Mouse (Mus musculus) small intestine, adult 2 months (tissue): ENCODE measurements around the gene Sertad2. TPM values are rescaled to one million over a fixed set of nuclear protein-coding genes. Genes with fewer than 3 reads are reported as not detected.

Experiments used
- H3K27ac ChIP-seq: fragments of 200-500 bp; 2 replicates; pipeline ENCODE4 v1.5.1; 2012; ENCODE audit warnings: low read depth, low read length, control low read depth, inconsistent platforms; ENCODE audit not compliant: insufficient read depth
- H3K27me3 ChIP-seq: fragments of 200-500 bp; 2 replicates; pipeline ENCODE4 v1.6.1; 2012; ENCODE audit warnings: mild to moderate bottlenecking, moderate library complexity, low read length, inconsistent platforms; ENCODE audit not compliant: control insufficient read depth, insufficient read depth
- H3K36me3 ChIP-seq: fragments of 200-500 bp; 2 replicates; pipeline ENCODE4 v1.6.1; 2012; ENCODE audit warnings: mild to moderate bottlenecking, low read length, control low read depth, inconsistent platforms; ENCODE audit not compliant: control insufficient read depth, insufficient read depth
- H3K4me1 ChIP-seq: fragments of 200-500 bp; 2 replicates; pipeline ENCODE4 v1.6.1; 2012; ENCODE audit warnings: low read length, inconsistent platforms, mixed read lengths; ENCODE audit not compliant: control insufficient read depth, insufficient read depth, insufficient read length
- H3K4me3 ChIP-seq: fragments of 200-500 bp; 2 replicates; pipeline ENCODE4 v1.5.1; 2012; ENCODE audit warnings: low read depth, mild to moderate bottlenecking, control low read depth, inconsistent platforms, low read length, moderate library complexity
- CTCF ChIP-seq: fragments of 200-500 bp; IDR thresholded peaks from 2 replicates; pipeline ENCODE4 v1.5.1; 2012; ENCODE audit warnings: low read depth, mild to moderate bottlenecking, control low read depth, inconsistent platforms, low read length, moderate library complexity, mixed read lengths; ENCODE audit not compliant: insufficient replicate concordance, insufficient read length; ENCODE audit errors: extremely low read depth
- POLR2A ChIP-seq: fragments of 200-500 bp; IDR thresholded peaks from 2 replicates; pipeline ENCODE4 v1.6.1; 2012; ENCODE audit warnings: low read depth, mild to moderate bottlenecking, control low read depth, inconsistent platforms, low read length, moderate library complexity
- whole genome bisulfite sequencing: fragments of 180-500 bp; shearing (Covaris S2); methylation state at CpG from one replicate; pipeline ENCODE4 v1.1.7; 2018; 5-methylcytosine and 5-hydroxymethylcytosine counted together
- polyA plus RNA-seq: library from polyadenylated mRNA; depleted of rRNA; stranded (reverse); fragments of >200 nt; gene quantifications from 2 replicates; pipeline ENCODE4 v1.2.3, GENCODE M21; 2012; rRNA removed

The Sertad2 gene
- polyA plus RNA-seq, result 31.2 and 47.8 TPM in 2 replicates

DNA sequence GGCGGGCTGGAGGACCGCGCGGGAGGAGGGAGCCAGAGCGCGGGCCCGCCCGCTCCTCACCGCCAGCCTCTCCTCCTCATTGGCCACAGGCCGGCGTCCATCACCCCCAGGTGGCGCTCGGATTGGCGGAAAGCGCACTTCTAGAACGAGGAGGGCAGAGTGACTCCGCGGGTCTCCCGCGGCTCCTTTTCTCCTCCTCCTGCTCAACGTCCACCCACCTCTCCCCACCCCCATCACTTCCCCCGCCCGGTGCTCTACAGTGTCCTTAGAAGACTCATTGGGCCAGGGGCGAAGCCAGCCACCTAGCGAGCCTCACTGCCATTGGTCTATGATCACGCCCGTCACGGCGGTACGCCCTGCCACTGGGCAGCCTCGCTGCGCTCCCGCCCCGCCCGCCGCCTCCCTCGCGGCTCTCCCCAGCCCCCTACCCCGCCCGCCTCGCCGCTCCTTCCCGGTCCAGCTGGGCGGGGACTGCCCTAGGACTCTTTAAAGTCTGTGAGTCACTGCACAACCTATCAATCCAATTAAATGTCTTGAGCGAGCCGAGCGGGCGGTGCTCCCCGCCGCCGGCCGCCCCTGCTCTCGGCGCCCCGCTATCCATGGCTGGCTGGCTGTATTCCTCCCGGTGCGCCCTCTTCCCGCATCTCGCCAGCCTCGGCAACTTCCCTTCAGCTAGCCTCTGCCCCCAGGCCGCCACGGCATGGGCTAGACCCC, at the start of gene Sertad2:
Gene Sertad2, plus strand, starts transcription at position 515 of the 714 bp plus-strand sequence.
- H3K4me1 ChIP-seq, result no peaks in the 10 kb centered on the region; the same call in 1 of the 2 replicates
- H3K27me3 ChIP-seq, result no peaks in the 10 kb centered on the region
- H3K36me3 ChIP-seq, result no peaks in the 10 kb centered on the region
- peak within 1 kb of the TSS; percentile 94 for H3K27ac ChIP-seq
- TF ChIP-seq CTCF (no peak), POLR2A (peak; percentile 84)
- peak within 1 kb of the TSS; percentile 88 for H3K4me3 ChIP-seq
- WGBS, result under 1% methylated on average over 62 of the region's 62 CpGs

- no peak overlapping the region for H3K4me3 ChIP-seq
- peak overlapping the region; percentile 88 for H3K27ac ChIP-seq
- TF ChIP-seq CTCF, result no peak
- no peak for TF ChIP-seq POLR2A
- H3K4me1 ChIP-seq, result peaks cover 18% of the 10 kb centered on the region; the same call in 1 of the 2 replicates
- 32% methylated on average over 6 of the region's 6 CpGs for WGBS
- no peaks in the 10 kb centered on the region for H3K36me3 ChIP-seq
- no peaks in the 10 kb centered on the region for H3K27me3 ChIP-seq
Observed at GRCm38 (mm10) chr11:20493922-20494626, 49.0 kb upstream of the Sertad2 start.

GRCm38 (mm10) chr11:20500516-20500915, 42.5 kb upstream of the Sertad2 start:
- no peak for TF ChIP-seq CTCF
- no peak for TF ChIP-seq POLR2A
- H3K36me3 ChIP-seq, result no peaks in the 10 kb centered on the region
- no peaks in the 10 kb centered on the region for H3K27me3 ChIP-seq
- H3K27ac ChIP-seq, result no peak overlapping the region
- WGBS, result 48% methylated on average over 3 of the region's 3 CpGs
- H3K4me3 ChIP-seq, result no peak overlapping the region
- no peaks in the 10 kb centered on the region for H3K4me1 ChIP-seq

- no peak overlapping the region for H3K27ac ChIP-seq
- 78% methylated on average over 5 of the region's 5 CpGs for WGBS
- no peaks in the 10 kb centered on the region for H3K36me3 ChIP-seq
- no peaks in the 10 kb centered on the region for H3K27me3 ChIP-seq
- no peaks in the 10 kb centered on the region for H3K4me1 ChIP-seq
- no peak for TF ChIP-seq CTCF
- no peak for TF ChIP-seq POLR2A
- no peak overlapping the region for H3K4me3 ChIP-seq
Observed at GRCm38 (mm10) chr11:20501160-20501955, 41.7 kb upstream of the Sertad2 start.

GRCm38 (mm10) chr11:20513574-20513973, 29.5 kb upstream of the Sertad2 start:
- WGBS, result 90% methylated on average over 6 of the region's 6 CpGs
- no peaks in the 10 kb centered on the region for H3K4me1 ChIP-seq
- H3K36me3 ChIP-seq, result no peaks in the 10 kb centered on the region
- no peak overlapping the region for H3K27ac ChIP-seq
- no peaks in the 10 kb centered on the region for H3K27me3 ChIP-seq
- no peak overlapping the region for H3K4me3 ChIP-seq
- TF ChIP-seq CTCF (no peak), POLR2A (no peak)

- no peaks in the 10 kb centered on the region for H3K27me3 ChIP-seq
Observed at GRCm38 (mm10) chr11:20514757-20515156, 28.3 kb upstream of the Sertad2 start.

More at GRCm38 (mm10) chr11:20514757-20515156, 28.3 kb upstream of the Sertad2 start:
- Histone ChIP-seq H3K4me3 (no peak overlapping the region), H3K36me3 (no peaks in the 10 kb centered on the region), H3K4me1 (no peaks in the 10 kb centered on the region), H3K27ac (no peak overlapping the region)
- TF ChIP-seq CTCF (no peak), POLR2A (no peak)
- WGBS, result 74% methylated on average over 4 of the region's 4 CpGs
